Mouse (Mus musculus): ENCODE measurements at regions not wholly inside any gene's neighbourhood (a gene's known extent, or its start where the extent isn't known, plus 50 kb on each side); places are given as distances from the start of the nearest gene placed in this dataset.

GRCm38 (mm10) chr14:67181586-67181985 is 1172.6 kb upstream of the Gulo start:
- DNase-seq (ENCODE audit: low spot score in 2 of 2) = no peak

- peak in 1 of 2 experiments; percentile 60 for DNase-seq (ENCODE audit: low spot score in 2 of 2)
Measured at GRCm38 (mm10) chr14:67179549-67179948, 1170.5 kb upstream of the Gulo start.

GRCm38 (mm10) chr14:67178329-67179039 is 1169.5 kb upstream of the Gulo start:
- DNase-seq (ENCODE audit: low spot score in 2 of 2) = no peak

DNA sequence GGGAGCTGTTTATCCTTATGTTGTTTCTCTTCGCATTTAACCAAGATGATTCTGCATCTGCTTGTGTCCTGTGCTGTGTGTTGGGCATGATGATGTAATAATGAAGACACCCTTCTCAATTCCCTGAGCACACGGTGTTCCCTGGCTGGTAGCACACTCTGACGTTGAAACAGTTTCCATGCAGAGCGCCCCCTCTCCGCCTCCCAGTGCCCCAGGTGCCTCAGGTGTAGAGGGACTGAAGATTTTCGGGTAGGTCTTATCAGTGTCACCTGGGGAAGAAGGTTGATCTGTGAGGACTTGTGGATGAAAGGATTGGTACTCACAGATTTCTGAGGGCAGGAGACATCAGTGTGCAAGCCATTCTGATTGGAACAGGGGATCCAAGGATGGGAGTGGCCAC is 1167.7 kb upstream of the Gulo start:
- no peak for DNase-seq (ENCODE audit: low spot score in 2 of 2)

DNA sequence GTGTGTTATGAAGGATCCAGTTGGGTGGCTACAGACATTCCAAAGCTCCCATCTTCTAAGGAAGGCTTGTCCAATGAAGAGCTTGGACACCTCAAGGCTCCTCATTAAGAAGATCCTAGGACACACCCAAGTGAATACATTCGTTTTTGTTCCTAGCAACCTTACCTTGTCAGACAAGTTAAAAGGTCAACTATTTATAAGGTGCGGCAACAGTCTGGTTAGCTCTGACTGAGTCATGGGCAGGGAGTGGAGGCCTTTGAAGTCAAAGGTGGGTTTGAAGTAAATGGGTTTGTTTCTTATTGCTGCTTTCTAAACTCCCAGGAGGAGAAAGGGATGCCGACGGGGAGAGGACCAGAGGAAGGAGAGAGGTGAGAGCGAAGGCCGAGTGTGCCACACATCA is 1167.1 kb upstream of the Gulo start:
- DNase-seq (ENCODE audit: low spot score in 2 of 2) = no peak

- DNase-seq (ENCODE audit: low spot score in 2 of 2) = no peak
Measured at GRCm38 (mm10) chr14:67174929-67175328, 1165.9 kb upstream of the Gulo start.

GRCm38 (mm10) chr14:67170801-67171200 is 1161.8 kb upstream of the Gulo start:
- DNase-seq (ENCODE audit: low spot score in 2 of 2) = no peak

- no peak for DNase-seq (ENCODE audit: low spot score in 2 of 2)
Measured at GRCm38 (mm10) chr14:67170248-67170647, 1161.2 kb upstream of the Gulo start.

GRCm38 (mm10) chr14:67169201-67169600 is 1160.2 kb upstream of the Gulo start:
- DNase-seq (ENCODE audit: low spot score in 2 of 2) = no peak

DNA sequence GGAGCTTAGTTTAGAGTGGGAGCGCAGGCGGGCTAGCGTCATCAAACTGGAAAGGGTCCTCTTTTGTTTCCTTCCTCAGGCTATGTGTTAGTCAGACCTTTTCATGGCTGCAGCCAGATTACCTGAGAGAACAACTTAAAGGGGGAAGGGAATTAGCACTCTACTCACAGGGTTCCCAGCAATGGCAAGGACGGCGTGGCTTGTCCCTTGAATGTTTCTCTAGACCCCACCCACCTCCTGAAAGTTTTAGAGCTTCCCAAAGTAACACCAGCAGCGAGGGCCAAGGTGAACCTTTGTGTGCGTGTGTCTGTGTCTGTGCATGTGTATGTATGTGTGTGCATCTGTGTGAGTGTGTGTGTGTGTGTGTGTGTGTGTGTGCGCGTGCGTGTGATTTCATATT is 1151.0 kb upstream of the Gulo start:
- DNase-seq (ENCODE audit: low spot score in 2 of 2) = no peak

DNA sequence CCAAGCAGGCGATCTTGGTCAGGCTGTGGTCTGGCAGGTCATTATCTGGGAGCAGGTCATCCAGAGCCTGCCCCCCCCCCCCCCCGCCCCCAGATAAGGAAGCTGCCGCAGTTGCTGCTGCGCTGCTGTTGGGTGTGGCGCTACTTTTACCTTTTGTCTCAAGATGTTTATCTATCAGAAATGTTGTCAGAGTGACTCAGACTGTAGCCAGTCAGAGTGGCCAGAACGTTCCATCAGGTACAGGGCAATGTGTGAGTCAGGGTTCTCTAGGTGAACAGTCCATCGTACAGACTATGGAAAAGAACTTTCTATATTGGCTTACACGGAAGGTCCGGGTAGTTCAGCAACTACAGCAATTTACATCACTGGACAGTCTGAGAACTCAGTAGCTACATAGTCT is 1149.9 kb upstream of the Gulo start:
- no peak for DNase-seq (ENCODE audit: low spot score in 2 of 2)

DNA sequence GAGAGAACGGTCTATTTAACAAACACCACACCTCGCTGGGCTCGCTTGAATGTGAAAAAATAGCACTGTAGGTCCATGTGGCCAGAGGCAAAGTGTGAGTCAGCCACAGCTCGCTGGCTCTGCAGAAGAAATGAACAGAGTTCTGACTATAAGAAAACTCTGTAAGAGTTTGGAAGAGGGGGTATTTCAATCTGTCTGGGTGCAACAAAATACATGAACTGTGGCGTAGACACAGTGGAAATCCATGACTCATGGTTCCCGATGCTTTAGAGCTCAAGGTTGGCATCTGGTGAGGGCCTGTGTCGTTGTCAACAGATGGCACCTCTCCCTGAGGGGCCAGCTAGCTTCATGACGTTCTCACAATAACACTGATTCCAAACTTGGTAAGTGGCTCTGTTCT is 1147.4 kb upstream of the Gulo start:
- no peak for DNase-seq (ENCODE audit: low spot score in 2 of 2)

DNA sequence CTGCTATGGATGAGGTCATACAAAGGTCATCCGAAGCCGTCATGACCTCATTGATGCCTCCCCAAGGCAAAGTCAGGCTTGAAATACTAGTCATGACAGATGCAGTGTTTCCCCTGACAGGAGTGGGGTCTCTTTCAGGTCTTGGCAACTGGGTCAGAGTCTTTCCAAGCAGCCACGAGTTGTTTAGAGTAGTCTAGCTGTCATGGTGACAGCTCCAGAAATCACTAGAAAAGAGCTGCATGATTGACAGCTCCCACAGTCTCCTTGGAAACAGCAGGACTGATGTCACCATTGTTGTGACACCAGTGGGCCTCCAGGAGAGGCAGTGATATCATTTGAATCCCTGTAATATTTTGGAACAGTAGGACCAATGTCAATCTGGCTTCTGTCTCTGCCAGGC is 1144.6 kb upstream of the Gulo start:
- DNase-seq (ENCODE audit: low spot score in 2 of 2) = no peak

GRCm38 (mm10) chr14:67149961-67150471 is 1141.0 kb upstream of the Gulo start:
- DNase-seq (ENCODE audit: low spot score in 2 of 2) = no peak

GRCm38 (mm10) chr14:67149091-67149490 is 1140.1 kb upstream of the Gulo start:
- no peak for DNase-seq (ENCODE audit: low spot score in 2 of 2)

DNA sequence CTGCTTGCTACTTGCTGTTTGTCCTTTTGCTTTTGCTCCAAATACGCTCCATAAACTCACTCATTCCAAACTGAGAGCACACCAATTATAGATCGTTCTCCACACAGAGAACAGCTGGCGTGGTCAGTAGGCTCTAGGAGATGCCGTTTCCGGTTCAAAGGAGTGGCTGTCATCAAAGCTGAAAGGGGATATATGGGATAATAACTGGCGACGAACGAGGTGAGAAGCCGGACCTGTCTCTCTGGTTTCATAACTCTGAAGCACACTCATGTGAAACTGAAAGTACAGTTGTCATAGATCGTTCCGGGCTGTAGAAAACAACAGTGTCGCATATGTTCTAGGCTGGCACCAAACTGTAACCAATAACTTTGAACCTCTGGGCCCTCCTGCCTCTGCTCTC is 1137.6 kb upstream of the Gulo start:
- DNase-seq (ENCODE audit: low spot score in 2 of 2) = no peak

GRCm38 (mm10) chr14:67145046-67145445 is 1136.0 kb upstream of the Gulo start:
- DNase-seq (ENCODE audit: low spot score in 2 of 2) = no peak

GRCm38 (mm10) chr14:67144461-67144985 is 1135.5 kb upstream of the Gulo start:
- DNase-seq (ENCODE audit: low spot score in 2 of 2) = no peak

GRCm38 (mm10) chr14:67143826-67144225 is 1134.8 kb upstream of the Gulo start:
- DNase-seq (ENCODE audit: low spot score in 2 of 2) = no peak

- DNase-seq (ENCODE audit: low spot score in 2 of 2) = no peak
Measured at GRCm38 (mm10) chr14:67142556-67143250, 1133.7 kb upstream of the Gulo start.

DNA sequence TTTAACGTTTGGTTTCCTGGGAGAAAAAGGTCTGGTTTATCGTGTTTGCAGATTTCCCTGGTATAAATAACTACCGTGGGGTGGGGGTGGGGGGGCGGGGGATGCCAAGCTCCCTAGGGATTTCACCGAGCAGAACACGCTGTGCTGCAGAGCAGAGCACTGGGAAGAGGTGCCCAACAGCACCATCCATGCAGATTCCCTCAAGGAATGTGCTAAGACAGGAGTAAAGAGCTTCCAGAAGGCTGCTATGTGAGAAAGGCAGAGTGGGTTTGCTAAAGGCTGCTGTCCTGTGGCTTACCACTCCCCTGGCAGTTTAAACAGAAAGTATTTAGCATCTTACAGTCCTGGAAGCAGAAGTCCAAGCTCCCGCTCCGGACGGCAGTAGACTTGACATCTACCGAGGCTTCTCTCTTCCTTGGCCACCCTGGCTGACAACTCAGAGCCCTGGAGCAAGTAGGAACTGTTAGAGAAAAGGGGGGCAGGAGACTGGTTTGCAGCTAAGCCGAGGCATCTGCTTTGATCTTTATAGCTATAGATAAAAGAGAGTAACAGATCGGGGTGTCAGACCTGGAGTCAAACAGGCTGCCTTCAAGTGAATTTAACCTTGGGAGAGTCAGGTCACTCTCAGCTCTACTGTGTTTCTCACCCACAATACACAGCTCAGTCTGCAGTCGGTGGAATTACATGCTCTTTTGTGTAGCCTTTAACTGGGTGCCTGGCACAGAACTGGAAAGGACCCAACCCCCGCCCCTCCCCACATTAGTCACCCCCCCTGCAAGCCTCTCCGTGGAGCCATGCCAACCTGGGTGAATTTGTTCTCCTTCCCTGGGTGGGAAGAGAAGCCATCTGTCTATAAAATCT is 1132.8 kb upstream of the Gulo start:
- peak; percentile 84 to 87 for DNase-seq (ENCODE audit: low spot score in 2 of 2)

GRCm38 (mm10) chr14:67141151-67141550 is 1132.1 kb upstream of the Gulo start:
- peak; percentile 52 to 73 for DNase-seq (ENCODE audit: low spot score in 2 of 2)

All from right cerebral cortex, postnatal 10 days (tissue).